Comparison of ENCODE assay signal across 11 mouse cellular contexts in the genomic region with DNA sequence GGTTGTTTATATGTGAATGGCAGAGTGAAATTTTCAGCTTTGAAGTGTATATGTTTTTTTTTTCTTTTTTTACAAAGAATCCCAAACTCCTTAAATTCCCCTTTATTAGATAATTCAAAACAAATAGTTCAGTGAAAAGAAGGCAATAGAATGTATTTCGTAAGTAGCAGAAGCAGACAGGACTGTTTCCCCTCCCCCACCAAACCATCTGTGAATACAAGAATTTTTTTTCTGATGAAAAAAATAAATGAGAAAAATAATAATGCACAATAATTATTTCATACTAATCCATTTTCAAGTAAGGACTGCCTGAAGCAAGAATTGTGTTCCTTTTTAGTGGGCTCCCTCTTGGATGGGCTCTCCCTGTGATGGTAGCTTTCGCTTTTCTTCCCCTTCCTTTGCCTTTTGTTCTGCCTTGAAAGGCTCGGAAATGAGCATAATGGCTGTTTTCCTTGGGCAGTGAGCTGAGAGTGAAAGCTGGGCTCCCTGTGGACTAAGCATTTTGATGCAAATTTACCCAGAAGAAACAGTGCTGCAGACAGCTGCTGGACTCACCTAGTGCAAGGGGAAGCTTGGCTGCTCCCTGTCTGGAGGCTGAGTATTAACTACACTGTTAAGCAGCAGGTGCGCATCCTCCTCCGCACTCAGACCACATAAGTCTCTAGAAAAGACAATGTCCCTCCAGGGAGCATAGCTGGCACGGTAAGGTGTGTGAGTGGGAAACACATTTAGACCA.
DNase-seq lines count a peak whose midpoint lies in the region; ATAC-seq and TF ChIP-seq lines count a peak whose summit lies in the region.
"Had no signal": no experiment of that assay in that cellular context is flagged by ENCODE, and none has a peak within 500 bp of the region (broad histone marks: within the 10 kb centered on the region; RNA-seq: fewer than 3 reads in every experiment).

No protein-coding gene starts in this region.

- no peaks in the 10 kb centered on the region for H3K4me1 ChIP-seq in kidney, embryonic 15.5 days
- 0 out of 2 replicates have a peak, but pooled peaks cover 4% of the 10 kb centered on the region for H3K4me1 ChIP-seq in forebrain, postnatal 0 days (ENCODE audit: insufficient read depth)
- peaks cover 14% of the 10 kb centered on the region for H3K4me1 ChIP-seq in midbrain, embryonic 14.5 days (ENCODE audit: control insufficient read depth, insufficient read depth, low read length)
- no peaks in the 10 kb centered on the region for H3K4me1 ChIP-seq in intestine, embryonic 16.5 days (ENCODE audit: control insufficient read depth, insufficient read depth, low read length)
- H3K4me1 ChIP-seq in liver, postnatal 0 days (ENCODE audit: insufficient read depth), result no peaks in the 10 kb centered on the region
- H3K4me1 ChIP-seq in lung, adult 2 months (ENCODE audit: control insufficient read depth, insufficient read depth, low read length), result no peaks in the 10 kb centered on the region
- H3K4me1 ChIP-seq: heart, embryonic 15.5 days had no signal

- no peaks in the 10 kb centered on the region for H3K27me3 ChIP-seq in kidney, embryonic 15.5 days
- H3K27me3 ChIP-seq in forebrain, postnatal 0 days (ENCODE audit: insufficient read depth, low read length), result no peaks in the 10 kb centered on the region
- H3K27me3 ChIP-seq in midbrain, embryonic 14.5 days (ENCODE audit: control insufficient read depth, insufficient read depth, low read length), result no peaks in the 10 kb centered on the region
- no peaks in the 10 kb centered on the region for H3K27me3 ChIP-seq in intestine, embryonic 16.5 days (replicated peaks; ENCODE audit: control insufficient read depth, insufficient read depth, low read length)
- H3K27me3 ChIP-seq in liver, postnatal 0 days (ENCODE audit: insufficient read depth, low read length), result no peaks in the 10 kb centered on the region
- H3K27me3 ChIP-seq: heart, embryonic 15.5 days had no signal

- 0 out of 2 replicates have a peak, but pooled peaks cover 2% of the 10 kb centered on the region for H3K9me3 ChIP-seq in kidney, embryonic 15.5 days (replicated peaks)
- 0 out of 2 replicates have a peak, but pooled peaks cover 3% of the 10 kb centered on the region for H3K9me3 ChIP-seq in forebrain, postnatal 0 days (ENCODE audit: low read length)
- H3K9me3 ChIP-seq in midbrain, embryonic 14.5 days (ENCODE audit: control insufficient read depth, low read length), result peaks cover 11% of the 10 kb centered on the region
- H3K9me3 ChIP-seq in intestine, embryonic 16.5 days (ENCODE audit: control insufficient read depth, low read length), result no peaks in the 10 kb centered on the region
- H3K9me3 ChIP-seq in liver, postnatal 0 days (ENCODE audit: low read length), result peaks cover 12% of the 10 kb centered on the region
- H3K9me3 ChIP-seq: heart, embryonic 15.5 days had no signal

- H3K9ac ChIP-seq in kidney, embryonic 15.5 days, result no peak overlapping the region
- no peak overlapping the region for H3K9ac ChIP-seq in forebrain, postnatal 0 days
- peak overlapping the region; percentile 9; the same call in 1 of the 2 replicates for H3K9ac ChIP-seq in midbrain, embryonic 14.5 days (replicated peaks; ENCODE audit: low read length)
- no peak overlapping the region for H3K9ac ChIP-seq in intestine, embryonic 16.5 days (ENCODE audit: low read depth, low read length)
- no peak overlapping the region for H3K9ac ChIP-seq in liver, postnatal 0 days (replicated peaks)
- H3K9ac ChIP-seq: heart, embryonic 15.5 days had no signal

- TF ChIP-seq EP300 in liver, postnatal 0 days (IDR thresholded peaks at IDR 0.05; ENCODE audit: low read depth), result no peak

- DNase-seq in kidney, adult 8-10 months, result no peak
- DNase-seq in cerebellum, postnatal 14 days, result peak; percentile 26 to 50
- DNase-seq in forebrain, postnatal 0 days, result peak; percentile 72
- DNase-seq in midbrain, embryonic 14.5 days, result peak; percentile 86
- DNase-seq in liver, postnatal 0 days, result no peak
- DNase-seq in lung, adult 2 months, result no peak
- DNase-seq: thymus, adult 2 months had no signal

- H3K4me2 ChIP-seq in kidney, embryonic 15.5 days, result no peak overlapping the region
- H3K4me2 ChIP-seq in forebrain, postnatal 0 days (ENCODE audit: low read depth), result peak overlapping the region; percentile 31
- H3K4me2 ChIP-seq in midbrain, embryonic 14.5 days (ENCODE audit: low read length), result peak overlapping the region; percentile 48
- H3K4me2 ChIP-seq in intestine, embryonic 16.5 days (ENCODE audit: low read depth, low read length), result no peak overlapping the region
- H3K4me2 ChIP-seq in liver, postnatal 0 days (ENCODE audit: low read depth, low read length), result no peak overlapping the region
- H3K4me2 ChIP-seq: heart, embryonic 15.5 days had no signal

- peak; percentile 54; the same call in 1 of the 2 replicates for ATAC-seq in kidney, embryonic 15.5 days (replicated peaks; ENCODE audit: low FRiP score)
- ATAC-seq in forebrain, postnatal 0 days, result peak; percentile 95
- peak; percentile 93 for ATAC-seq in midbrain, embryonic 14.5 days (ENCODE audit: low FRiP score, low TSS enrichment)
- no peak for ATAC-seq in intestine, embryonic 16.5 days
- no peak for ATAC-seq in liver, postnatal 0 days

- no peaks in the 10 kb centered on the region for H3K36me3 ChIP-seq in kidney, embryonic 15.5 days
- no peaks in the 10 kb centered on the region for H3K36me3 ChIP-seq in forebrain, postnatal 0 days (ENCODE audit: insufficient read depth)
- no peaks in the 10 kb centered on the region for H3K36me3 ChIP-seq in midbrain, embryonic 14.5 days (ENCODE audit: control insufficient read depth, insufficient read depth, low read length)
- H3K36me3 ChIP-seq in intestine, embryonic 16.5 days (ENCODE audit: control insufficient read depth, insufficient read depth, low read length), result no peaks in the 10 kb centered on the region
- H3K36me3 ChIP-seq in liver, postnatal 0 days (replicated peaks; ENCODE audit: insufficient read depth, low read length), result no peaks in the 10 kb centered on the region
- H3K36me3 ChIP-seq: heart, embryonic 15.5 days had no signal

- H3K4me3 ChIP-seq in kidney, embryonic 15.5 days (replicated peaks), result no peak overlapping the region
- H3K4me3 ChIP-seq in forebrain, postnatal 0 days (ENCODE audit: low read depth, low read length), result no peak overlapping the region
- peak overlapping the region; percentile 11; the same call in 1 of the 2 replicates for H3K4me3 ChIP-seq in midbrain, embryonic 14.5 days (replicated peaks; ENCODE audit: low read depth, low read length)
- no peak overlapping the region for H3K4me3 ChIP-seq in intestine, embryonic 16.5 days (ENCODE audit: low read length)
- H3K4me3 ChIP-seq in liver, postnatal 0 days (ENCODE audit: low read depth, low read length), result no peak overlapping the region
- no peak overlapping the region for H3K4me3 ChIP-seq in lung, adult 2 months (replicated peaks; ENCODE audit: extremely low read depth, low read depth, low read length)
- H3K4me3 ChIP-seq: heart, embryonic 15.5 days; myocyte had no signal

- TF ChIP-seq POLR2A in lung, adult 2 months (IDR thresholded peaks at IDR 0.05; ENCODE audit: borderline replicate concordance, extremely low read depth, low read depth, low read length), result no peak

- no peak overlapping the region for H3K27ac ChIP-seq in kidney, embryonic 15.5 days
- H3K27ac ChIP-seq in forebrain, postnatal 0 days (ENCODE audit: low read depth, low read length), result peak overlapping the region; percentile 69
- H3K27ac ChIP-seq in midbrain, embryonic 14.5 days (replicated peaks; ENCODE audit: low read depth, low read length), result peak overlapping the region; percentile 78
- H3K27ac ChIP-seq in intestine, embryonic 16.5 days (ENCODE audit: low read length), result no peak overlapping the region
- H3K27ac ChIP-seq in liver, postnatal 0 days (ENCODE audit: low read depth), result no peak overlapping the region
- H3K27ac ChIP-seq: heart, embryonic 15.5 days had no signal

- TF ChIP-seq CTCF in forebrain, postnatal 0 days (IDR thresholded peaks at IDR 0.05; ENCODE audit: low read depth), result no peak
- TF ChIP-seq CTCF in liver, postnatal 0 days (IDR thresholded peaks at IDR 0.05; ENCODE audit: low read depth), result no peak
- no peak for TF ChIP-seq CTCF in lung, adult 2 months (IDR thresholded peaks at IDR 0.05; ENCODE audit: insufficient read depth, low read length)

- 47% methylated on average over 6 of the region's 6 CpGs for WGBS in kidney, embryonic 15.5 days
- 5% methylated on average over 6 of the region's 6 CpGs for WGBS in forebrain, postnatal 0 days
- 2% methylated on average over 6 of the region's 6 CpGs for WGBS in midbrain, embryonic 14.5 days
- 61% methylated on average over 6 of the region's 6 CpGs for WGBS in intestine, embryonic 16.5 days
- WGBS in liver, postnatal 0 days (ENCODE audit: insufficient replicate concordance), result 58% methylated on average over 6 of the region's 6 CpGs
- 69% methylated on average over 6 of the region's 6 CpGs for WGBS in lung, adult 2 months

Comparison
In these comparisons a context has a peak if more than half of its experiments do, and no peak if none do; other contexts are left out.
1. ATAC-seq: peak in kidney, embryonic 15.5 days (single experiment), forebrain, postnatal 0 days (single experiment) and midbrain, embryonic 14.5 days (single experiment); none in intestine, embryonic 16.5 days (single experiment) and liver, postnatal 0 days (single experiment).
2. H3K27ac ChIP-seq: peak in forebrain, postnatal 0 days (single experiment) and midbrain, embryonic 14.5 days (single experiment); none in kidney, embryonic 15.5 days (single experiment), intestine, embryonic 16.5 days (single experiment) and liver, postnatal 0 days (single experiment).
3. H3K4me2 ChIP-seq: peak in forebrain, postnatal 0 days (single experiment) and midbrain, embryonic 14.5 days (single experiment); none in kidney, embryonic 15.5 days (single experiment), intestine, embryonic 16.5 days (single experiment) and liver, postnatal 0 days (single experiment).
4. DNase-seq: peak in cerebellum, postnatal 14 days (2 of 2), forebrain, postnatal 0 days (single experiment) and midbrain, embryonic 14.5 days (single experiment); none in kidney, adult 8-10 months (0 of 2), liver, postnatal 0 days (single experiment) and lung, adult 2 months (single experiment).